In the genomic region with DNA sequence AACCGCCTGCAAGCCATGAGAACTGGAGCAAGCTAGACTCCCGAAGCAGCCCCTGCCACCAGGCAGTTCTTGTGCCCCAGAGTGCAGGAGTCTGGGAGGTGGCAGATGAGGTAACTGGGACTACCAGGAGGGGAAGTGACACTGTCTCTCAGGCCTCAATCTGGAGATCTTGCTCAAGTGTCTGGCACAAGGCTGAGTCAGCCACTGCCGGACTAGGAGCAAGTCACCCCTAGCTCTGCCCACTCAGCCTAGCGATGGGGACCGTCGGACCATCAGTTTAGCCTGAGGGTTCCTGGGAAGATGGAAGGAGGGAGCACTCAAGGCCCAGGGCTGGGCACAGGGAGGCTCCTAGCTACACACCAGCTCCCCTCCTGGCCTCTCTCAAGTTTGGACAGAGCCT, we compare ENCODE assay signal across 8 mouse cellular contexts. TPM values are rescaled to one million over a fixed set of nuclear protein-coding genes. Genes with fewer than 3 reads are reported as not detected.
DNase-seq lines count a peak whose midpoint lies in the region; ATAC-seq and TF ChIP-seq lines count a peak whose summit lies in the region.

No protein-coding gene starts in this region.

- H3K27ac ChIP-seq in lung, postnatal 0 days (ENCODE audit: low read length): no peak overlapping the region
- H3K27ac ChIP-seq in liver, embryonic 15.5 days (replicated peaks): no peak overlapping the region
- H3K27ac ChIP-seq in stomach, embryonic 16.5 days (ENCODE audit: low read length): peak overlapping the region; percentile 17; the same call in 1 of the 2 replicates
- H3K27ac ChIP-seq in forebrain, embryonic 16.5 days (ENCODE audit: low read length): no peak overlapping the region

- H3K4me2 ChIP-seq in lung, postnatal 0 days (replicated peaks; ENCODE audit: low read depth, low read length): no peak overlapping the region
- no peak overlapping the region for H3K4me2 ChIP-seq in liver, embryonic 15.5 days
- no peak overlapping the region for H3K4me2 ChIP-seq in stomach, embryonic 16.5 days (ENCODE audit: low read depth, low read length)
- no peak overlapping the region for H3K4me2 ChIP-seq in forebrain, embryonic 16.5 days (ENCODE audit: low read length)

- H3K9me3 ChIP-seq in lung, postnatal 0 days (ENCODE audit: low read length): no peaks in the 10 kb centered on the region
- no peaks in the 10 kb centered on the region for H3K9me3 ChIP-seq in liver, embryonic 15.5 days (replicated peaks)
- H3K9me3 ChIP-seq in stomach, embryonic 16.5 days (replicated peaks; ENCODE audit: control insufficient read depth, low read length): no peaks in the 10 kb centered on the region
- H3K9me3 ChIP-seq in forebrain, embryonic 16.5 days (ENCODE audit: control insufficient read depth, low read length): no peaks in the 10 kb centered on the region

- WGBS in lung, postnatal 0 days: 70% methylated on average over 6 of the region's 6 CpGs
- WGBS in liver, embryonic 15.5 days (ENCODE audit: insufficient replicate concordance): 42% methylated on average over 6 of the region's 6 CpGs
- WGBS in stomach, embryonic 16.5 days: 80% methylated on average over 6 of the region's 6 CpGs
- WGBS in forebrain, embryonic 16.5 days: 69% methylated on average over 6 of the region's 6 CpGs

- TF ChIP-seq EP300 in lung, postnatal 0 days (IDR thresholded peaks at IDR 0.05): no peak

- TF ChIP-seq CTCF in lung, postnatal 0 days (IDR thresholded peaks at IDR 0.05): no peak

- peak; percentile 15 for DNase-seq in adrenal gland, postnatal 14 days
- no peak for DNase-seq in adrenal gland, postnatal 10 days
- DNase-seq in lung, postnatal 0 days (ENCODE audit: low spot score): peak; percentile 53
- no peak for DNase-seq in lung, postnatal 10 days
- DNase-seq in cerebellum, adult 8-10 months: no peak

- ATAC-seq in lung, postnatal 0 days: peak; percentile 30
- no peak for ATAC-seq in liver, embryonic 15.5 days (ENCODE audit: insufficient read depth)
- ATAC-seq in stomach, embryonic 16.5 days (ENCODE audit: insufficient read depth, low FRiP score): no peak
- ATAC-seq in forebrain, embryonic 16.5 days: no peak

- no peaks in the 10 kb centered on the region for H3K27me3 ChIP-seq in lung, postnatal 0 days (replicated peaks; ENCODE audit: insufficient read depth, low read length)
- H3K27me3 ChIP-seq in liver, embryonic 15.5 days: peaks cover 4% of the 10 kb centered on the region; the same call in 1 of the 2 replicates
- H3K27me3 ChIP-seq in stomach, embryonic 16.5 days (ENCODE audit: control insufficient read depth, insufficient read depth, low read length): no peaks in the 10 kb centered on the region
- H3K27me3 ChIP-seq in forebrain, embryonic 16.5 days (replicated peaks; ENCODE audit: control insufficient read depth, insufficient read depth, low read length): no peaks in the 10 kb centered on the region

- no peaks in the 10 kb centered on the region for H3K36me3 ChIP-seq in lung, postnatal 0 days (ENCODE audit: insufficient read depth, low read length)
- H3K36me3 ChIP-seq in liver, embryonic 15.5 days (replicated peaks): no peaks in the 10 kb centered on the region
- H3K36me3 ChIP-seq in stomach, embryonic 16.5 days (ENCODE audit: control insufficient read depth, insufficient read depth, low read length): no peaks in the 10 kb centered on the region
- no peaks in the 10 kb centered on the region for H3K36me3 ChIP-seq in forebrain, embryonic 16.5 days (ENCODE audit: control insufficient read depth, insufficient read depth)

- H3K9ac ChIP-seq in lung, postnatal 0 days (replicated peaks; ENCODE audit: low read depth): no peak overlapping the region
- H3K9ac ChIP-seq in liver, embryonic 15.5 days: no peak overlapping the region
- H3K9ac ChIP-seq in stomach, embryonic 16.5 days (ENCODE audit: low read length): peak overlapping the region; percentile 11; the same call in 1 of the 2 replicates
- no peak overlapping the region for H3K9ac ChIP-seq in forebrain, embryonic 16.5 days (replicated peaks; ENCODE audit: low read depth, low read length)

- no peaks in the 10 kb centered on the region for H3K4me1 ChIP-seq in lung, postnatal 0 days (ENCODE audit: insufficient read depth, low read depth, low read length)
- 0 out of 2 replicates have a peak, but pooled peaks cover 2% of the 10 kb centered on the region for H3K4me1 ChIP-seq in liver, embryonic 15.5 days (replicated peaks)
- no peaks in the 10 kb centered on the region for H3K4me1 ChIP-seq in stomach, embryonic 16.5 days (ENCODE audit: control insufficient read depth, insufficient read depth, low read length)
- no peaks in the 10 kb centered on the region for H3K4me1 ChIP-seq in forebrain, embryonic 16.5 days (replicated peaks; ENCODE audit: control insufficient read depth, insufficient read depth, low read length)

- H3K4me3 ChIP-seq in lung, postnatal 0 days (ENCODE audit: low read depth, low read length): no peak overlapping the region
- H3K4me3 ChIP-seq in liver, embryonic 15.5 days (replicated peaks): 0 out of 2 replicates have a peak overlapping the region, but pooled peaks have one; percentile 7
- peak overlapping the region; percentile 6 for H3K4me3 ChIP-seq in stomach, embryonic 16.5 days (replicated peaks; ENCODE audit: low read length)
- H3K4me3 ChIP-seq in forebrain, embryonic 16.5 days (replicated peaks; ENCODE audit: low read length): no peak overlapping the region

RNA-seq across cellular contexts. Expression of a gene that starts 10.2 kb away (rescaled TPM):
- 2.4 and 4.8 TPM in 2 replicates for total RNA-seq in adrenal gland, postnatal 14 days (2021)
- total RNA-seq in adrenal gland, postnatal 10 days (2021): 1 to 10 TPM; 3.8 to 4.2 TPM
- 9.9 and 11.2 TPM in 2 replicates for polyA plus RNA-seq in lung, postnatal 0 days (2015; fragmentation: Nextera tagmentation; extraction: Ambion mirVana)
- polyA plus RNA-seq in liver, embryonic 15.5 days (2015; fragmentation: Nextera tagmentation; extraction: Ambion mirVana): 4.1 and 5.0 TPM in 2 replicates
- 7.9 and 8.6 TPM in 2 replicates for polyA plus RNA-seq in stomach, embryonic 16.5 days (2015; fragmentation: Nextera tagmentation; extraction: Ambion mirVana)
- 2.6 and 2.9 TPM in 2 replicates for polyA plus RNA-seq in forebrain, embryonic 16.5 days (2015; fragmentation: Nextera tagmentation; extraction: Ambion mirVana)

RNA-seq across cellular contexts. Expression of a gene that starts 32.3 kb away (rescaled TPM):
- 43.9 and 47.2 TPM in 2 replicates for total RNA-seq in adrenal gland, postnatal 14 days (2021)
- total RNA-seq in adrenal gland, postnatal 10 days (2021): 10 to 100 TPM; 35.2 to 43.2 TPM
- 5.8 and 7.0 TPM in 2 replicates for polyA plus RNA-seq in lung, postnatal 0 days (2015; fragmentation: Nextera tagmentation; extraction: Ambion mirVana)
- polyA plus RNA-seq in liver, embryonic 15.5 days (2015; fragmentation: Nextera tagmentation; extraction: Ambion mirVana): 0.76 and 1.0 TPM in 2 replicates
- polyA plus RNA-seq in stomach, embryonic 16.5 days (2015; fragmentation: Nextera tagmentation; extraction: Ambion mirVana): 7.3 and 7.4 TPM in 2 replicates
- polyA plus RNA-seq in forebrain, embryonic 16.5 days (2015; fragmentation: Nextera tagmentation; extraction: Ambion mirVana): 8.5 and 10.2 TPM in 2 replicates

RNA-seq across cellular contexts. Expression of a gene that starts 48.4 kb away (rescaled TPM):
- total RNA-seq in adrenal gland, postnatal 14 days (2021): 4.3 and 5.0 TPM in 2 replicates
- 1 to 10 TPM; 5.5 to 7.2 TPM for total RNA-seq in adrenal gland, postnatal 10 days (2021)
- 11.5 and 11.6 TPM in 2 replicates for polyA plus RNA-seq in lung, postnatal 0 days (2015; fragmentation: Nextera tagmentation; extraction: Ambion mirVana)
- 1.5 and 2.1 TPM in 2 replicates for polyA plus RNA-seq in liver, embryonic 15.5 days (2015; fragmentation: Nextera tagmentation; extraction: Ambion mirVana)
- 8.5 and 12.0 TPM in 2 replicates for polyA plus RNA-seq in stomach, embryonic 16.5 days (2015; fragmentation: Nextera tagmentation; extraction: Ambion mirVana)
- not detected in 2 replicates for polyA plus RNA-seq in forebrain, embryonic 16.5 days (2015; fragmentation: Nextera tagmentation; extraction: Ambion mirVana)

Comparison
In these comparisons a context has a peak if more than half of its experiments do, and no peak if none do; other contexts are left out.
1. DNase-seq: peak in adrenal gland, postnatal 14 days (single experiment) and lung, postnatal 0 days (single experiment); none in adrenal gland, postnatal 10 days (single experiment), lung, postnatal 10 days (single experiment) and cerebellum, adult 8-10 months (single experiment).
2. H3K4me3 ChIP-seq: peak in liver, embryonic 15.5 days (single experiment) and stomach, embryonic 16.5 days (single experiment); none in lung, postnatal 0 days (single experiment) and forebrain, embryonic 16.5 days (single experiment).